Mouse (Mus musculus): ENCODE data around the gene Apcs. TPM values are rescaled to one million over a fixed set of nuclear protein-coding genes. Genes with fewer than 3 reads are reported as not detected.

Gene Apcs
- polyA plus RNA-seq (2017; shearing (Covaris generic)) = not detected

DNA sequence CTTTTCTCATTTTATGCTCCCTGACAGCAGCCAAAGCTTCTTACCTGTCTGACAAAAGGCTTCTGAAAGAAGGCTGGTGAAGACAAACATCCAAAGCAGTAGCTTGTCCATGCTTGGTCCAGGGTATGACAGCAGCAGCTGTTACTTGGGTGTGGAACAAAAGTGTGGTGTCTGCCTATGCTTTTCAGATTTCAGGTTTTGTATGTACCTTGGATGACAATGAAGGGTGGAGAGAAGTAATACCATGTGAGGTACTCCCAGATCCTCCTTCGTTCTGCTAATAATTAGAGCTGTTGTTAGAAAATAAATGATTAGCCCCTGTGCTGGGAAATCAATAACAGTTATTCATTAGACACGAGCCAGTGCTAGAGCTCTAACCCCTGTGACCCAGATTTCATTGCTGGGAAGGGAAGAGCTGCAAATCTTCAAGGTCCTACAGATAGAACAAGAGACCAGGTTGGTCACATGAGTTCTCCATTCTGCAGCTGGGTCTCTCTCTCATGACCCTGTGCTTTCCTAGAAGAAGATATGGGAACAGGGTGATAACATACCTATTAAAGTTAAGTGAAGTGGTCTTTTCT lies at the start of gene Apcs:
Gene Apcs (minus strand): TSS at position 265 of the 581 bp plus-strand sequence.

Other genes starting within 250 kb of the Apcs start
- not detected for gene Crp, start 197.0 kb downstream of the Apcs start, polyA plus RNA-seq (2017; shearing (Covaris generic))
- not detected for gene Olfr16, start 55.4 kb upstream of the Apcs start, polyA plus RNA-seq (2017; shearing (Covaris generic))
- not detected for gene Olfr1408, start 242.3 kb upstream of the Apcs start, polyA plus RNA-seq (2017; shearing (Covaris generic))

Measured in CD4-positive, CD25-positive, alpha-beta regulatory T cell (primary cell).